Comparison of ENCODE assay signal across 8 mouse cellular contexts in the genomic region with DNA sequence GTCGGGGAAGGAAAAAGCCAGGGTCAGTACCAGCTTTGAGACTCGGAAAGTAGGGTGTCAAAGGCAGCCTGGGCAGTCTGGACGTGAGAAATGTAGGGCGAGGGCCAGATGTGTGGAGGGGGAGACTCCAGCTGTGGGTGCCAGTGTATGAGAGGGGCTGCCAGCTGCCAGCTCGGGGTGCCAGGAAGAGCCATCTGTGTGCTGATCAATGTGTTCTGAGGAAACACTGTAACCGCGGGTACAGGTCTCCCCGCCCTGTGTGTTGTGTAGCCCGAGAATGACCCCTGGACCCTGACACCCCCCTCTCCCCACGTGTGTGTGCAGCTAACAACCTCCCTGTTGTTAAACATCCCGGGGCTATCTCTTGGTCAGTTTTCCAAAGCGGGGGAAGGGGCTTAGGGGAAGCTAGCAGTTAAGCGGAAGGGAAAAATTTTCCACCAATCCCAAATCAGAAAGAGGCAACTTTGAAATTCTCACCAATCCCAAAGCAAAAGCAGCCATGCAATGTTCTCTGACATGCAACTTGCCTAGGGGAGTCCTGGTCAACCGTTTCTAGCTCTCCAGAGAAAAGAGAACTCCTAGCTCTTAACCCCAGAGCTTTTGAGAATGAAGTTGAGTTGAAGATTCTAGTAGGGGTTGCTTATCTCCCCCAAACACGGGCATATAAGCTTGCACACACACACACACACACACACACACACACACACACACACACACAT. TPM values are rescaled to one million over a fixed set of nuclear protein-coding genes. Genes with fewer than 3 reads are reported as not detected.
DNase-seq lines count a peak whose midpoint lies in the region; ATAC-seq and TF ChIP-seq lines count a peak whose summit lies in the region.

No protein-coding gene starts in this region.

- WGBS in heart, embryonic 11.5 days (ENCODE audit: insufficient replicate concordance), result 3% methylated on average over 15 of the region's 15 CpGs
- WGBS in limb, embryonic 13.5 days, result 6% methylated on average over 15 of the region's 15 CpGs
- WGBS in stomach, postnatal 0 days, result 6% methylated on average over 15 of the region's 15 CpGs

- H3K9me3 ChIP-seq in heart, embryonic 11.5 days (replicated peaks; ENCODE audit: control insufficient read depth, low read length), result no peaks in the 10 kb centered on the region
- H3K9me3 ChIP-seq in limb, embryonic 13.5 days, result no peaks in the 10 kb centered on the region
- no peaks in the 10 kb centered on the region for H3K9me3 ChIP-seq in stomach, postnatal 0 days (ENCODE audit: control insufficient read depth, low read length)

- TF ChIP-seq EP300 in stomach, postnatal 0 days (optimal IDR thresholded peaks at IDR 0.05), result no peak

- ATAC-seq in heart, embryonic 11.5 days (replicated peaks; ENCODE audit: insufficient number of reproducible peaks, low FRiP score, low TSS enrichment), result peak; percentile 20
- ATAC-seq in limb, embryonic 13.5 days (ENCODE audit: low FRiP score, low read depth), result peak; percentile 17; the same call in 1 of the 2 replicates
- ATAC-seq in stomach, postnatal 0 days (ENCODE audit: low FRiP score, low TSS enrichment), result peak; percentile 34

- H3K4me2 ChIP-seq in heart, embryonic 11.5 days, result peak overlapping the region; percentile 97
- H3K4me2 ChIP-seq in limb, embryonic 13.5 days (replicated peaks), result peak overlapping the region; percentile 94
- H3K4me2 ChIP-seq in stomach, postnatal 0 days (replicated peaks; ENCODE audit: low read depth), result peak overlapping the region; percentile 78

- H3K4me1 ChIP-seq in heart, embryonic 11.5 days (ENCODE audit: control insufficient read depth, insufficient read depth, low read length), result peaks cover 33% of the 10 kb centered on the region
- H3K4me1 ChIP-seq in embryonic fibroblast, embryonic 13.5 days (ENCODE audit: control insufficient read depth, insufficient read depth, low read length), result peaks cover 3% of the 10 kb centered on the region; the same call in 1 of the 2 replicates
- H3K4me1 ChIP-seq in limb, embryonic 13.5 days, result peaks cover 33% of the 10 kb centered on the region
- peaks cover 8% of the 10 kb centered on the region; the same call in 1 of the 2 replicates for H3K4me1 ChIP-seq in stomach, postnatal 0 days (replicated peaks; ENCODE audit: control insufficient read depth, insufficient read depth)

- no peak for TF ChIP-seq CTCF in embryonic fibroblast, embryonic 13.5 days (IDR thresholded peaks at IDR 0.05; ENCODE audit: borderline replicate concordance, insufficient read depth, low read length)
- TF ChIP-seq CTCF in stomach, postnatal 0 days (IDR thresholded peaks at IDR 0.05; ENCODE audit: low read depth), result no peak

- no peaks in the 10 kb centered on the region for H3K27me3 ChIP-seq in heart, embryonic 11.5 days (ENCODE audit: control insufficient read depth, insufficient read depth, low read length)
- peaks cover 14% of the 10 kb centered on the region for H3K27me3 ChIP-seq in limb, embryonic 13.5 days
- no peaks in the 10 kb centered on the region for H3K27me3 ChIP-seq in stomach, postnatal 0 days (ENCODE audit: control insufficient read depth, insufficient read depth, low read length)

- intact Hi-C loops in heart, postnatal 10 days (cut with DNase I), result loop anchor here (2.0 kb wide), 2 partner anchors 41 to 83 kb away; no protein-coding TSS in a partner anchor

- peak overlapping the region; percentile 66 for H3K4me3 ChIP-seq in heart, embryonic 11.5 days (ENCODE audit: low read depth, low read length)
- H3K4me3 ChIP-seq in embryonic fibroblast, embryonic 13.5 days (ENCODE audit: insufficient read depth, low read length), result peak overlapping the region; percentile 48
- peak overlapping the region; percentile 57 for H3K4me3 ChIP-seq in limb, embryonic 13.5 days
- H3K4me3 ChIP-seq in stomach, postnatal 0 days (ENCODE audit: low read depth, low read length), result peak overlapping the region; percentile 49

- H3K27ac ChIP-seq in heart, embryonic 11.5 days (ENCODE audit: low read depth, low read length), result peak overlapping the region; percentile 46; the same call in 1 of the 2 replicates
- no peak overlapping the region for H3K27ac ChIP-seq in embryonic fibroblast, embryonic 13.5 days (ENCODE audit: insufficient read depth, low read length)
- H3K27ac ChIP-seq in limb, embryonic 13.5 days, result no peak overlapping the region
- peak overlapping the region; percentile 53 for H3K27ac ChIP-seq in stomach, postnatal 0 days (replicated peaks)

- DNase-seq in heart, postnatal 10 days, result no peak
- peak; percentile 38 for DNase-seq in ES-CJ7 (ENCODE audit: low read depth, low spot score)
- no peak for DNase-seq in stomach, postnatal 0 days (ENCODE audit: low spot score)
- no peak for DNase-seq in cerebellum, postnatal 14 days
- no peak for DNase-seq in frontal cortex, postnatal 25 days (ENCODE audit: low spot score in 2 of 2)

- no peak for TF ChIP-seq POLR2A in embryonic fibroblast, embryonic 13.5 days (IDR thresholded peaks at IDR 0.05; ENCODE audit: low read depth, low read length)

- no peaks in the 10 kb centered on the region for H3K36me3 ChIP-seq in heart, embryonic 11.5 days (ENCODE audit: control insufficient read depth, insufficient read depth, low read length)
- no peaks in the 10 kb centered on the region for H3K36me3 ChIP-seq in limb, embryonic 13.5 days
- H3K36me3 ChIP-seq in stomach, postnatal 0 days (ENCODE audit: control insufficient read depth, insufficient read depth, low read length), result no peaks in the 10 kb centered on the region

- peak overlapping the region; percentile 81 for H3K9ac ChIP-seq in heart, embryonic 11.5 days (ENCODE audit: low read depth, low read length)
- H3K9ac ChIP-seq in limb, embryonic 13.5 days, result peak overlapping the region; percentile 70
- H3K9ac ChIP-seq in stomach, postnatal 0 days (ENCODE audit: low read length), result peak overlapping the region; percentile 64

RNA-seq across cellular contexts. Expression of a gene that starts 0.6 kb away (rescaled TPM):
- polyA plus RNA-seq in heart, embryonic 11.5 days (2014; fragmentation: Nextera tagmentation; extraction: Ambion mirVana), result 51.3 and 53.8 TPM in 2 replicates
- total RNA-seq in heart, postnatal 10 days (2021), result 100 to 1,000 TPM; 102 to 150 TPM
- polyA plus RNA-seq in embryonic fibroblast, embryonic 13.5 days (2011; ENCODE audit: insufficient read length, low read depth, missing spikeins), result 6.5 and 6.6 TPM in 2 replicates
- 14.6 and 14.7 TPM in 2 replicates for polyA plus RNA-seq in limb, embryonic 13.5 days (2015; fragmentation: Nextera tagmentation; extraction: Ambion mirVana)
- polyA plus RNA-seq in stomach, postnatal 0 days (2015; fragmentation: Nextera tagmentation; extraction: Ambion mirVana), result 11.6 and 20.2 TPM in 2 replicates

RNA-seq across cellular contexts. Expression of a gene that starts 24.2 kb away (rescaled TPM):
- 0.86 and 0.90 TPM in 2 replicates for polyA plus RNA-seq in heart, embryonic 11.5 days (2014; fragmentation: Nextera tagmentation; extraction: Ambion mirVana)
- 10 to 100 TPM; 31.3 to 32.3 TPM for total RNA-seq in heart, postnatal 10 days (2021)
- 930 and 1,281 TPM in 2 replicates for polyA plus RNA-seq in embryonic fibroblast, embryonic 13.5 days (2011; ENCODE audit: insufficient read length, low read depth, missing spikeins)
- 3.4 and 5.1 TPM in 2 replicates for polyA plus RNA-seq in limb, embryonic 13.5 days (2015; fragmentation: Nextera tagmentation; extraction: Ambion mirVana)
- 4.2 and 4.5 TPM in 2 replicates for polyA plus RNA-seq in stomach, postnatal 0 days (2015; fragmentation: Nextera tagmentation; extraction: Ambion mirVana)

RNA-seq across cellular contexts. Expression of a gene that starts 34.1 kb away (rescaled TPM):
- 0.16 TPM in 1 of 2 replicates, not detected in the other for polyA plus RNA-seq in heart, embryonic 11.5 days (2014; fragmentation: Nextera tagmentation; extraction: Ambion mirVana)
- not detected for total RNA-seq in heart, postnatal 10 days (2021)
- polyA plus RNA-seq in embryonic fibroblast, embryonic 13.5 days (2011; ENCODE audit: insufficient read length, low read depth, missing spikeins), result 0.12 TPM in 1 of 2 replicates, not detected in the other
- 0.13 and 0.17 TPM in 2 replicates for polyA plus RNA-seq in limb, embryonic 13.5 days (2015; fragmentation: Nextera tagmentation; extraction: Ambion mirVana)
- not detected in 2 replicates for polyA plus RNA-seq in stomach, postnatal 0 days (2015; fragmentation: Nextera tagmentation; extraction: Ambion mirVana)

RNA-seq across cellular contexts. Expression of a gene that starts 39.6 kb away (rescaled TPM):
- polyA plus RNA-seq in heart, embryonic 11.5 days (2014; fragmentation: Nextera tagmentation; extraction: Ambion mirVana), result 0.43 and 1.2 TPM in 2 replicates
- total RNA-seq in heart, postnatal 10 days (2021), result 10 to 100 TPM; 15.5 to 21.3 TPM
- polyA plus RNA-seq in embryonic fibroblast, embryonic 13.5 days (2011; ENCODE audit: insufficient read length, low read depth, missing spikeins), result 25.4 and 36.4 TPM in 2 replicates
- 2.6 and 3.4 TPM in 2 replicates for polyA plus RNA-seq in limb, embryonic 13.5 days (2015; fragmentation: Nextera tagmentation; extraction: Ambion mirVana)
- 5.3 and 6.5 TPM in 2 replicates for polyA plus RNA-seq in stomach, postnatal 0 days (2015; fragmentation: Nextera tagmentation; extraction: Ambion mirVana)

RNA-seq across cellular contexts. Expression of a gene that starts 45.9 kb away (rescaled TPM):
- polyA plus RNA-seq in heart, embryonic 11.5 days (2014; fragmentation: Nextera tagmentation; extraction: Ambion mirVana), result 0.28 TPM in 1 of 2 replicates, not detected in the other
- under 1 TPM; 0.10 to 0.12 TPM for total RNA-seq in heart, postnatal 10 days (2021)
- polyA plus RNA-seq in embryonic fibroblast, embryonic 13.5 days (2011; ENCODE audit: insufficient read length, low read depth, missing spikeins), result 0.21 and 0.25 TPM in 2 replicates
- polyA plus RNA-seq in limb, embryonic 13.5 days (2015; fragmentation: Nextera tagmentation; extraction: Ambion mirVana), result 0.09 and 0.10 TPM in 2 replicates
- polyA plus RNA-seq in stomach, postnatal 0 days (2015; fragmentation: Nextera tagmentation; extraction: Ambion mirVana), result 0.05 TPM in 1 of 2 replicates, not detected in the other

Comparison
In these comparisons a context has a peak if more than half of its experiments do, and no peak if none do; other contexts are left out.
1. H3K27ac ChIP-seq: peak in heart, embryonic 11.5 days (single experiment) and stomach, postnatal 0 days (single experiment); none in embryonic fibroblast, embryonic 13.5 days (single experiment) and limb, embryonic 13.5 days (single experiment).
2. RNA of a gene that starts 24.2 kb away (polyA plus RNA-seq): 930 to 1,281 TPM in embryonic fibroblast, embryonic 13.5 days; 3.4 to 5.1 TPM in limb, embryonic 13.5 days, 4.2 to 4.5 TPM in stomach, postnatal 0 days and 0.86 to 0.90 TPM in heart, embryonic 11.5 days; every median in the first group is over 100 times any median in the second.
3. Peak in every context shown above with its lines, with median percentiles within 50 percentile points of each other: ATAC-seq, H3K4me2 ChIP-seq, H3K4me3 ChIP-seq and H3K9ac ChIP-seq.